Mouse (Mus musculus) splenic B cell, adult 2 months (primary cell): ENCODE data around the gene Cnnm2.
"Not testable (repeated sequence)": the region's sequence is repeated elsewhere in the genome, so short reads cannot be mapped to it uniquely, and the experiment has no call there.

Experiments used
- DNase-seq: peaks from one replicate; pipeline ENCODE4 v3.0.0-alpha.2; 2011; ENCODE audit warnings: low read depth, low spot score
- H3K27me3 ChIP-seq: 2 replicates; pipeline ENCODE4 v1.6.1; 2012; ENCODE audit warnings: mild to moderate bottlenecking, low read length, moderate library complexity, mixed read lengths; ENCODE audit not compliant: control insufficient read depth, poor library complexity, insufficient read depth, severe bottlenecking
- H3K36me3 ChIP-seq: 2 replicates; pipeline ENCODE4 v1.6.1; 2012; ENCODE audit warnings: mild to moderate bottlenecking, low read length, moderate library complexity, mixed read lengths; ENCODE audit not compliant: control insufficient read depth, poor library complexity, insufficient read depth, severe bottlenecking

Cnnm2 gene

GRCm38 (mm10) chr19:46763932-46764762, 2.8 kb downstream of the Cnnm2 start:
- DNase-seq, result no peak
- H3K36me3 ChIP-seq, result no peaks in the 10 kb centered on the region

GRCm38 (mm10) chr19:46764763-46765117, 3.3 kb downstream of the Cnnm2 start:
- no peak for DNase-seq
- Histone ChIP-seq H3K36me3 (no peaks in the 10 kb centered on the region), H3K27me3 (peaks cover 2% of the 10 kb centered on the region; the same call in 1 of the 2 replicates)

More at GRCm38 (mm10) chr19:46763932-46764762, 2.8 kb downstream of the Cnnm2 start:
- H3K27me3 ChIP-seq, result peaks cover 2% of the 10 kb centered on the region; the same call in 1 of the 2 replicates

GRCm38 (mm10) chr19:46766125-46766524, 4.7 kb downstream of the Cnnm2 start:
- no peak for DNase-seq
- Histone ChIP-seq H3K36me3 (no peaks in the 10 kb centered on the region), H3K27me3 (peaks cover 2% of the 10 kb centered on the region; the same call in 1 of the 2 replicates)

- Histone ChIP-seq H3K36me3 (no peaks in the 10 kb centered on the region), H3K27me3 (no peaks in the 10 kb centered on the region; the same call in 1 of the 2 replicates)
- DNase-seq, result no peak
These were observed 8.4 kb downstream of the Cnnm2 start for GRCm38 (mm10) chr19:46769759-46770158.

- DNase-seq, result no peak
- Histone ChIP-seq H3K36me3 (no peaks in the 10 kb centered on the region), H3K27me3 (no peaks in the 10 kb centered on the region; the same call in 1 of the 2 replicates)
These were observed 10.4 kb downstream of the Cnnm2 start for GRCm38 (mm10) chr19:46771801-46772200.

- no peak for DNase-seq
- no peaks in the 10 kb centered on the region for H3K36me3 ChIP-seq
These were observed 15.0 kb downstream of the Cnnm2 start for GRCm38 (mm10) chr19:46776391-46776790.

GRCm38 (mm10) chr19:46776850-46777249, 15.5 kb downstream of the Cnnm2 start:
- DNase-seq, result no peak
- Histone ChIP-seq H3K36me3 (no peaks in the 10 kb centered on the region), H3K27me3 (no peaks in the 10 kb centered on the region)

More at GRCm38 (mm10) chr19:46776391-46776790, 15.0 kb downstream of the Cnnm2 start:
- no peaks in the 10 kb centered on the region for H3K27me3 ChIP-seq

GRCm38 (mm10) chr19:46777928-46778680, 16.7 kb downstream of the Cnnm2 start:
- no peaks in the 10 kb centered on the region for H3K27me3 ChIP-seq
- no peak for DNase-seq
- no peaks in the 10 kb centered on the region for H3K36me3 ChIP-seq

GRCm38 (mm10) chr19:46779130-46779529, 17.7 kb downstream of the Cnnm2 start:
- not testable (repeated sequence) for H3K27me3 ChIP-seq, DNase-seq, H3K36me3 ChIP-seq

- Histone ChIP-seq H3K36me3 (no peaks in the 10 kb centered on the region), H3K27me3 (no peaks in the 10 kb centered on the region)
- DNase-seq, result no peak
These were observed 22.6 kb downstream of the Cnnm2 start for GRCm38 (mm10) chr19:46784038-46784437.

- no peak for DNase-seq
- Histone ChIP-seq H3K36me3 (no peaks in the 10 kb centered on the region), H3K27me3 (no peaks in the 10 kb centered on the region)
These were observed 23.1 kb downstream of the Cnnm2 start for GRCm38 (mm10) chr19:46784502-46784901.

- no peaks in the 10 kb centered on the region for H3K27me3 ChIP-seq
- no peak for DNase-seq
- H3K36me3 ChIP-seq, result no peaks in the 10 kb centered on the region
These were observed 24.2 kb downstream of the Cnnm2 start for GRCm38 (mm10) chr19:46785633-46786032.

- Histone ChIP-seq H3K36me3 (no peaks in the 10 kb centered on the region), H3K27me3 (no peaks in the 10 kb centered on the region)
- DNase-seq, result no peak
These were observed 28.4 kb downstream of the Cnnm2 start for GRCm38 (mm10) chr19:46789782-46790181.

- Histone ChIP-seq H3K27me3 (no peaks in the 10 kb centered on the region), H3K36me3 (no peaks in the 10 kb centered on the region)
- no peak for DNase-seq
These were observed 30.0 kb downstream of the Cnnm2 start for GRCm38 (mm10) chr19:46791360-46791759.

- DNase-seq, result no peak
- Histone ChIP-seq H3K27me3 (no peaks in the 10 kb centered on the region), H3K36me3 (no peaks in the 10 kb centered on the region)
These were observed 30.5 kb downstream of the Cnnm2 start for GRCm38 (mm10) chr19:46791921-46792320.
